Mouse (Mus musculus) midbrain, embryonic 15.5 days (tissue): ENCODE results near the gene Flt1. TPM values are rescaled to one million over a fixed set of nuclear protein-coding genes. Genes with fewer than 3 reads are reported as not detected.

ENCODE experiments used
- ATAC-seq: fragments of 200-750 bp; cut with Nextera tagmentation; replicated peaks from 2 replicates; pipeline ENCODE4 v1.8.0; 2017; ENCODE audit warnings: moderate TSS enrichment
- H3K27ac ChIP-seq: fragments of 300-500 bp; sonication (generic); 2 replicates; pipeline ENCODE4 v1.5.1; 2015; ENCODE audit warnings: mild to moderate bottlenecking, inconsistent platforms
- H3K27me3 ChIP-seq: fragments of 300-500 bp; sonication (generic); replicated peaks from 2 replicates; pipeline ENCODE4 v1.6.1; 2015; ENCODE audit warnings: inconsistent platforms
- H3K36me3 ChIP-seq: fragments of 300-500 bp; sonication (generic); replicated peaks from 2 replicates; pipeline ENCODE4 v1.6.1; 2015; ENCODE audit warnings: inconsistent platforms
- H3K4me1 ChIP-seq: fragments of 300-500 bp; sonication (generic); 2 replicates; pipeline ENCODE4 v1.6.1; 2015; ENCODE audit warnings: inconsistent platforms
- H3K4me2 ChIP-seq: fragments of 300-500 bp; sonication (generic); 2 replicates; pipeline ENCODE4 v1.6.1; 2015; ENCODE audit warnings: inconsistent platforms, mild to moderate bottlenecking, moderate library complexity
- H3K4me3 ChIP-seq: fragments of 300-500 bp; sonication (generic); 2 replicates; pipeline ENCODE4 v1.5.1; 2015; ENCODE audit warnings: mild to moderate bottlenecking, inconsistent platforms
- H3K9ac ChIP-seq: fragments of 300-500 bp; sonication (generic); 2 replicates; pipeline ENCODE4 v1.6.1; 2015; ENCODE audit warnings: mild to moderate bottlenecking, inconsistent platforms
- H3K9me3 ChIP-seq: fragments of 300-500 bp; sonication (generic); 2 replicates; pipeline ENCODE4 v1.6.1; 2016; ENCODE audit warnings: inconsistent platforms
- WGBS: fragments of 180-500 bp; shearing (Covaris S2); methylation state at CpG from one replicate; pipeline ENCODE4 v1.1.7; 2015; ENCODE audit warnings: mixed read lengths; 5-methylcytosine and 5-hydroxymethylcytosine counted together
- polyA plus RNA-seq: library from polyadenylated mRNA; unstranded; fragments of >200 nt; fragmentation: Nextera tagmentation; extraction: Ambion mirVana; gene quantifications from 2 replicates; pipeline ENCODE4 v1.2.1, GENCODE M21; 2015

Gene Flt1
- polyA plus RNA-seq, 1 experiment from 2014 or later: 13.4 TPM

DNA sequence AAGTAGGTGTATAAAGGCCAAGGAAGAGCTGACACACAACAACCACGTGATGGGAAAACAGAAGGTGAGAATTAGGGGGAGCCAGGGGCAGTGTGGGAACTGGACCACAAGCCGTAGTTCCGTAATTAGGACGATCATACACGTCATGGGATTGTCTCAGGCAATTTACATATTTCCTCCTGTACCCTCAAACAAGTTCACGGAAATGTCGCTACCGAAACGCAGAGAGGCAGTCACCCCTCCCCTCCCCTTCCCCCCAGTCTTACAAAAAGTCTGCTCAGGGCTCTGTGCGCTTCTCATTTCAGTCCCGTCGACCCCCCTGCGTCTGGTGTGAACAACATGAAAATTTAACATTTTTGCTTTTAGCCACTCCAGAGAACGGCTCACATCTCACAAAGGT lies 74.6 kb downstream of the Flt1 start:
- WGBS: 84% methylated on average over 14 of the region's 14 CpGs
- no peak overlapping the region for H3K9ac ChIP-seq
- H3K4me2 ChIP-seq: no peak overlapping the region
- H3K4me3 ChIP-seq: no peak overlapping the region
- ATAC-seq: no peak
- H3K27me3 ChIP-seq: no peaks in the 10 kb centered on the region
- no peaks in the 10 kb centered on the region for H3K4me1 ChIP-seq
- H3K27ac ChIP-seq: no peak overlapping the region
- H3K9me3 ChIP-seq: no peaks in the 10 kb centered on the region
- no peaks in the 10 kb centered on the region for H3K36me3 ChIP-seq

DNA sequence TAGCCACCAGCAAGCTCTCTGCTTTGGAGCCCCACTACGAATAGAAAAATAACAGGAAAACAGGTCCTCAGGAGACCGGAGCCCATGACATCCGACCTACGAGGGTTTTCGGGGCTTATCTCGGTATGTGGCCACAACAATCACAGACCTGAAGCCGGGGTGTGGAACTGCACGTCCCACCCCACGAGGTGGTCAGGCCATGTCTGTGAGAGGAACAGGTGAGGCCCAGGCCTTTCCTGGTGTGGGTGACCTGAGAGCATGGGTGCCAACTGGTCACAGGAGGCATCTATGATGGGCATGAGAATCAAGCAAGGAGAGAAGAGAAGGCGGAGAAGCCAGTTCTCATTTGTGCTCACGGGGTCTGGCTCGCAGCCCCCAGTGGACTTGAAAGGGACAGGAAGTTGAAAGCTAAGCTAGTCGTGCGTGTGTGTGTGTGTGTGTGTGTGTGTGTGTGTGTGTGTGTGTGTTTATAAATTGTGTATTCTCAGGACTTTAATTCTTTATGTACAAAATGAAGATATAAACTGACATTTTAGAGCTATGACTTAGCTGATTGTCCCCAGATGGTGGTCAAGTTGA lies 79.4 kb downstream of the Flt1 start:
- no peak overlapping the region for H3K27ac ChIP-seq
- no peak overlapping the region for H3K4me3 ChIP-seq
- 80% methylated on average over 14 of the region's 14 CpGs for WGBS
- H3K9ac ChIP-seq: no peak overlapping the region
- no peaks in the 10 kb centered on the region for H3K36me3 ChIP-seq
- no peak overlapping the region for H3K4me2 ChIP-seq
- H3K27me3 ChIP-seq: no peaks in the 10 kb centered on the region
- no peaks in the 10 kb centered on the region for H3K9me3 ChIP-seq
- no peak for ATAC-seq
- H3K4me1 ChIP-seq: no peaks in the 10 kb centered on the region

DNA sequence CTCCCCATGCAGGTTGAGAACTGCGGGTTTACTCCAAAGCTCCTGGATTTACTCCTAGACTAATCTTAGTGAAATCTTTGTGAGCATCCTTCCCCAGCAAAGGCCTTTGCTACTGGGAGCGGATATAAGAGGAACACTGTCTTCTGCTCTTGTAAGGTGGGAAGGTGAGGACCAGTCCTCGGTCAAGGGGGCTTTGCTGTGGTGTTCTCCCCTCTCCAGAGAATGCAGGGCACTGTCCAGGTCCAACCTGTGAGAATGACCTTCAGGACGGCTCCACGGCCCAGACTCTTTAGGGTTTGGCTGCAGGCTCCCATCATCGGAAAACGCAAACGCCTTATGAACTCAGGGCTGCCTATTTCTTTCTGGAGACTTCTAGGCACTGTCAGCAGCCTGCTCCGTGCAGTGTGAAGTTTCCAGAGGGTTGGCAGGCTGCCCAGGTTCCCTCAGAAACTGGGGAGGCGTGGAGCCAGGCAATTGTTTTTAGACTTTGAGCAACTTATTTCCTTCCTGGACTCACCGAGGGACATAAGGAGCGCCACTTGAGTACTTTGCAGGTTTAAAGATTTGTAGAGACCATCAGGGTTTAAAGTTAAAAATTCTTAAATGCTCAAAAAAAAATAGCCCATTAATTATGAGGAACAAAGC lies 80.7 kb downstream of the Flt1 start:
- 60% methylated on average over 12 of the region's 12 CpGs for WGBS
- no peak overlapping the region for H3K27ac ChIP-seq
- no peak overlapping the region for H3K4me2 ChIP-seq
- no peak for ATAC-seq
- H3K9ac ChIP-seq: no peak overlapping the region
- H3K36me3 ChIP-seq: no peaks in the 10 kb centered on the region
- H3K4me3 ChIP-seq: no peak overlapping the region
- no peaks in the 10 kb centered on the region for H3K27me3 ChIP-seq
- no peaks in the 10 kb centered on the region for H3K9me3 ChIP-seq
- no peaks in the 10 kb centered on the region for H3K4me1 ChIP-seq

DNA sequence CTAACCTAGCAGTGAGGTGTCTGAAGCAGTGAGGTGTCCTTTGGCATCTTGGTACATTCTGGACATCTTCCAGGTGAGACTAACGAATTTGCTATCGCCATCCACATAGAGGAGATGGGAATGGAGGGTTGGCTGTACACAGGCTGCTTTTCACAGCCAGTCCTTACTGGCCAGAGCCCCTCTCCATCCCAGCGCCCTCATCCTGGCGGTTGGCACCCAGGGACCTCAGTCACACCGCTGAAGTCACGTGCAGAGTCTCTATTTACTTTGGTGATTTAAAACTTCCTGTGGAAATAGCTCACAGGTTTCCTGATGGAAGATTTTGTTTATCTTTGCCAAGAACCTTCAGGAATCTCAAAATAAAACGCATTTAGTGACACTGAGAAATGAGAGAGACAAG lies 84.4 kb downstream of the Flt1 start:
- no peak for ATAC-seq
- no peaks in the 10 kb centered on the region for H3K27me3 ChIP-seq
- WGBS: 76% methylated on average over 7 of the region's 7 CpGs

DNA sequence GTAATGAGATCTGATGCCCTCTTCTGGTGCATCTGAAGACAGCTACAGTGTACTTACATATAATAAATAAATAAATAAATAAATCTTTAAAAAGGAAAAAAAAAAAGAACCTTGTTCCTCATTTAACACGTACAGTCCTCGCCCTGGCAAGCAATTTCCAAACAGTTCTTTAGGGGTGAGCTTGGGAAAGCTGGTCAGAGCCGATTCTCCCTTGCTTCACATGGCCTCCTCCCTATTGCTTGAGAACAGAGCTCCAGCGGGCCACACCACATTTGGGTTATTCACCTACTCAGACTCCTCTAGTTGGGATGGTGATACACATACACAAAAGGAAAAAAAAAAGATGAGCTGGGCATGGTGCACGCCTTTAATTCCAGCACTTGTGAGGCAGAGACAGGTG lies 85.9 kb downstream of the Flt1 start:
- Histone ChIP-seq H3K4me3 (no peak overlapping the region), H3K4me2 (no peak overlapping the region), H3K9ac (no peak overlapping the region), H3K4me1 (0 out of 2 replicates have a peak, but pooled peaks cover 3% of the 10 kb centered on the region), H3K27ac (no peak overlapping the region), H3K36me3 (no peaks in the 10 kb centered on the region), H3K9me3 (no peaks in the 10 kb centered on the region), H3K27me3 (no peaks in the 10 kb centered on the region)
- ATAC-seq: no peak
- WGBS: 95% methylated on average over 5 of the region's 5 CpGs

More for the DNA sequence above, 84.4 kb downstream of the Flt1 start:
- Histone ChIP-seq H3K9ac (no peak overlapping the region), H3K4me3 (no peak overlapping the region), H3K9me3 (no peaks in the 10 kb centered on the region), H3K27ac (no peak overlapping the region), H3K4me2 (no peak overlapping the region), H3K4me1 (0 out of 2 replicates have a peak, but pooled peaks cover 3% of the 10 kb centered on the region), H3K36me3 (no peaks in the 10 kb centered on the region)

DNA sequence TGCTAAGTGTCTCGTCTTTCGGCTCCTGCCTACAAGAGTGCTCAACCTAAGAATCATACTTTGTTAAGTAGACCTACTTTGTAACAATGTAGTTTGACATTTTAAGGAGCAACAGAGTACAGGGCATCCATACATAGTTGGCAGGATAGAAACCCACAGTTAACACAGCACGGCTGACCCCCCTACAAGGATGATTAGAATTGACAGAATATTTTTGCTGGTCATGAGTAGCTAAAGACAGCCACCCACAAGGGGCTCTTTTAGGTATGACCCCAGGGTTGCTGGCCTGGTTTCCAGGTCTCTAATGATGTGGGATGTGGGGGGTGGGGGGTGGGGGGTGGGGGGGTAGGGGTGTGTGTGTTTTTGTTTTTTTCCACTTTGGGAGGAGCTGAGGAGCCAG lies 89.1 kb downstream of the Flt1 start:
- H3K27me3 ChIP-seq: no peaks in the 10 kb centered on the region
- no peak for ATAC-seq
- 89% methylated on average over 3 of the region's 3 CpGs for whole genome bisulfite sequencing

DNA sequence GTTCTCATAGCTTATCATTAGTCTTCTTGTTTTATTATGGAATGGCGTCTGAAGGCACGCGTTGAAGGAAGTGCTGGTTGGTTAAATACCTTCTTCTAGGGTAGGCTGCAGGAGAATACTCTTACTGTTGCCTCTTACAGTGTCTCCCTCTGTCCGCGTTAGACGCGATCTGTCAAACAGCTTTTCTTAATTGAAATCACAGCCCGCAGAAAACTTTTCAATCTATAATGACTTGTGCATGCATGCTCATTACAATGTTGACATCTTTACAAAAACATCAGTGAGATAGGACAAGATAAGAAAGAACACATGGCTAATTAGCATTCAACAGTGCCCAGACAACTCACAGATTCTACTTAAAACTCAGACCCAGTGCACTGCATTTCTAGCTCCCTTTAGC lies 89.9 kb downstream of the Flt1 start:
- Histone ChIP-seq H3K27me3 (no peaks in the 10 kb centered on the region), H3K9me3 (no peaks in the 10 kb centered on the region), H3K4me1 (0 out of 2 replicates have a peak, but pooled peaks cover 3% of the 10 kb centered on the region), H3K4me3 (no peak overlapping the region), H3K36me3 (no peaks in the 10 kb centered on the region), H3K9ac (no peak overlapping the region), H3K4me2 (no peak overlapping the region), H3K27ac (no peak overlapping the region)
- 80% methylated on average over 8 of the region's 8 CpGs for WGBS
- ATAC-seq: no peak

More for the DNA sequence above, 89.1 kb downstream of the Flt1 start:
- H3K4me1 ChIP-seq: 0 out of 2 replicates have a peak, but pooled peaks cover 3% of the 10 kb centered on the region
- no peak overlapping the region for H3K9ac ChIP-seq
- H3K36me3 ChIP-seq: no peaks in the 10 kb centered on the region
- H3K4me2 ChIP-seq: no peak overlapping the region
- no peak overlapping the region for H3K27ac ChIP-seq
- H3K9me3 ChIP-seq: no peaks in the 10 kb centered on the region
- H3K4me3 ChIP-seq: no peak overlapping the region

DNA sequence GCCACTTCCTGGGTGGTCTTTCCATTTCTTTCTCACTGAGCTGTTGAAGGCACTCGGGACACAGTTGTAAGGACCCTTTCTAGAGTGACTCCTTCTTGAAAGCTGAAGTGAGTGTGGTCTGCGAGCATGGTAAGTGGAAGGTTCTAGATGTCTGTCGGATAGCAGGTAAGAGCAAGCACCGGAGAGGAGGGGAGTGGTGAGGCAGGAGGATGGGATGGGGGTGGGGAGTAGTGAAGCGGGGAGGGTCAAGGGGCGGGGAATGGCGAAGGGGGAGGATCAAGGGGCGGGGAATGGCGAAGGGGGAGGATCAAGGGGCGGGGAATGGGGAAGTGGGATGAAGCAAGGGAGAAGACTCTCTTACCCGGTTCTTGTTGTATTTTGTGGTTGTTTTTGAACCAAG lies 91.8 kb downstream of the Flt1 start:
- Histone ChIP-seq H3K27ac (no peak overlapping the region), H3K4me1 (0 out of 2 replicates have a peak, but pooled peaks cover 3% of the 10 kb centered on the region), H3K36me3 (no peaks in the 10 kb centered on the region), H3K4me3 (no peak overlapping the region), H3K27me3 (no peaks in the 10 kb centered on the region), H3K9me3 (no peaks in the 10 kb centered on the region), H3K4me2 (peak overlapping the region; percentile 32; the same call in 1 of the 2 replicates), H3K9ac (no peak overlapping the region)
- 18% methylated on average over 10 of the region's 11 CpGs for WGBS
- ATAC-seq: no peak

DNA sequence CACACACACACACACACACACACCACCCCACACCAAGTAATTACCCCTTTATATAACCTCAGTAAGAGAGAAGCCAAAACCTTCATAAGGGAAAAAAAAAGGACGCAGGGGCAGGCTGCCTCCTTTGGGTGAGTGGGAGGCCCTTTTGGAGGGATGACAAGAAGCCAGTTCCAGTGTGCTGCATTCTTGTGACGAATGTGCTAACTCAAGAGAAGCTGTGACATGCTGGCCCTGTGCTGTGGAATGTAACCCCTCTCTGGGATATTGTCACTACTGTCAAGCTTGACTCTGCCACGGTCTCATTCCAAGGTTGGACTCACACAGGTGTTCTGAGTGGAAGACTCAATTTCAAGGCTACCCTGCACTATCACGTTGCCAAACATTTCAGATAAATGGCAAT lies 93.1 kb downstream of the Flt1 start:
- Histone ChIP-seq H3K4me3 (no peak overlapping the region), H3K9me3 (no peaks in the 10 kb centered on the region), H3K36me3 (no peaks in the 10 kb centered on the region), H3K4me2 (no peak overlapping the region), H3K9ac (no peak overlapping the region), H3K27me3 (no peaks in the 10 kb centered on the region), H3K27ac (no peak overlapping the region), H3K4me1 (0 out of 2 replicates have a peak, but pooled peaks cover 3% of the 10 kb centered on the region)
- 79% methylated on average over 4 of the region's 4 CpGs for WGBS
- no peak for ATAC-seq

DNA sequence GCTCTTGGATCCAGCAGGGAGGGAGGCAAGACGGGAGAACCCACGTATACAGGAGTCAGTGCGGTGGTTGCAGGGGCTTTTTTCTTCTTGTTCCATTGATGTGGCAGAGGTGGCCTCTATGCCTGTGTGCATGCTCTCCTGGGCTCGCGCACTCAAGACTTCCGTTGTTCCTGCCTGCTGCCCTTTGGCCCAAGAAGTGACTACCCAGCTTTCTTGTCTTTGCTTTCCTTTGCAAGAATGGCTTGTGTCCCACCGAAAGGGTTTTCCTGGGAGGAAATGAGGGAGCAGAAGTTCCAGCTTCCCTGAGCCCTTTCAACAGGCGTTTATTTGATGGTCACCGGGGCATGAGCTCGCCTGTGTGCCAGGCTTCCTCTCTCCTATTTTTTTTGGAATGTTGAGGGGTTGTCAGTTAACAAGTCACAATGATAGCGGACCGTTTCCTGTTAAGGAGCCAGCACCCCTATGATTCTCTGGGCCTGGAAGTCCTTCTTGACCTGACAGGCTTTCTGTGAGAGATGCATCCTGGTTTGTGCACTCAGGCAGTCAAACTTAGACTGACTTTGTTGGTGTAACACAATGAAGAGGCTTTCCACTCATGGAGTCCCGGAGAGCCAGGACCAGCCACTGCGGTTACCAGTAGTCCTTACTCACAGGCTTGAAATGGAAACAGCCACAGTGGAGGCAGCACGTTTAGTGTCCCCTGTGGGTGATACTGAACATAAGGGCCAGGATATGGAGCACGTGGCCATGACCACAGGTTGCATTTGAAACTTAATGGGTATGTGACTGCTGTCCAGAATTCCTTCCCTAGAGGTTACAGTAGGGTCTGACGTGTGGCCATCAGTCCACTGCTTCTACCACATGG lies 95.2 kb downstream of the Flt1 start:
- H3K9me3 ChIP-seq: no peaks in the 10 kb centered on the region
- no peaks in the 10 kb centered on the region for H3K27me3 ChIP-seq
- H3K4me2 ChIP-seq: no peak overlapping the region
- no peak overlapping the region for H3K4me3 ChIP-seq
- H3K27ac ChIP-seq: no peak overlapping the region
- no peak overlapping the region for H3K9ac ChIP-seq
- H3K36me3 ChIP-seq: no peaks in the 10 kb centered on the region
- peaks cover 7% of the 10 kb centered on the region for H3K4me1 ChIP-seq
- WGBS: 84% methylated on average over 17 of the region's 17 CpGs
- ATAC-seq: no peak

DNA sequence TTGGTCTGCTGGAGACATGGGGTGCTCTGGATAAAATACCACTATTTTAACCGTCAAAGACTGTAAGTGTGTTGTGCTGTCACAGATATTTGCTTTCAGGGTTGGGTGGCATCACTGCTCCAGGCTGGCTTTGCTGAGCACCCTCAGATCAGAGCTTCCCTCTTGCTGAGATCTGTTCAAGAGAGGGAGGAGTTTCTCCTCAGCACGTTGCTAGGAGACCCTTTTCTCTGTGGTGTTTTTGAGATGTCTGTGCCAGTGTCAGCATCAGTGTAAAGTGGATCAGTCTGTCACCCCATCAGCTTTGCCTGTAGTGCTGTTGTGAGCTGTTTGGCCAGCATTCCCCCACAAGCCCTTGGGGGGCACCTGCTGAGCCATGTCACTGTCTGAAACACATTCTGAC lies 98.9 kb downstream of the Flt1 start:
- Histone ChIP-seq H3K4me2 (no peak overlapping the region), H3K4me1 (peaks cover 7% of the 10 kb centered on the region), H3K27me3 (no peaks in the 10 kb centered on the region), H3K36me3 (no peaks in the 10 kb centered on the region), H3K9ac (no peak overlapping the region), H3K27ac (peak overlapping the region; percentile 8), H3K4me3 (no peak overlapping the region), H3K9me3 (no peaks in the 10 kb centered on the region)
- ATAC-seq: peak; percentile 84
- 25% methylated on average over 2 of the region's 2 CpGs for WGBS

DNA sequence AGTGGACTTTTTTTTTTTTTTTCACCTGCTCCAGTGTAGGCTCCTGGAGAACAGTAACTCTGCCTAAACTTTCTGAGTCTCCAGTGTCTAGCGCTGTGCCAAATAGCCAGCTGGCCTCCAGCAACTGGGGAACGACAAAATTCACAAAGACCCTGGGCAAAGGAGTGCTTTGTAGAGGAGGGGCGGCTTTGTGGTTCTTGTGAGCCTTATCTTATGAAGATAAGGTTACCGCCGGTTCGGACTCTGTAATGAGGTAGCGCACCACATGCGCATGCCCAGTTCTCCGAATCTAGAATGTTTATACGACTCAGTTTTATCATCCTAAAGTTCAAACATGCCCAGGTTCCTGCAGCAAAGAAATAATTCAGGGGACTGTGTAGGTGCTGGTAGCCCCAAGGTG lies 102.1 kb downstream of the Flt1 start:
- Histone ChIP-seq H3K4me2 (no peak overlapping the region), H3K36me3 (no peaks in the 10 kb centered on the region), H3K27ac (no peak overlapping the region), H3K4me3 (no peak overlapping the region), H3K4me1 (peaks cover 7% of the 10 kb centered on the region), H3K9ac (no peak overlapping the region), H3K9me3 (no peaks in the 10 kb centered on the region), H3K27me3 (no peaks in the 10 kb centered on the region)
- ATAC-seq: no peak
- 90% methylated on average over 10 of the region's 10 CpGs for WGBS
